In genomic region chr6:29081826-29082363, GRCm38 (mm10) we compare ENCODE assay signal across 38 mouse cellular contexts. TPM values are rescaled to one million over a fixed set of nuclear protein-coding genes. Genes with fewer than 3 reads are reported as not detected.
"Had no signal": no experiment of that assay in that cellular context is flagged by ENCODE, and none has a peak within 500 bp of the region (broad histone marks: within the 10 kb centered on the region; RNA-seq: fewer than 3 reads in every experiment).

No protein-coding gene starts in this region.

- H3K9ac ChIP-seq: forebrain, postnatal 0 days; heart, embryonic 12.5 days; hindbrain, embryonic 13.5 days; hindbrain, embryonic 15.5 days; kidney, embryonic 15.5 days; limb, embryonic 13.5 days; limb, embryonic 15.5 days; liver, embryonic 12.5 days; liver, embryonic 14.5 days had no signal

- H3K27me3 ChIP-seq: heart, embryonic 12.5 days; hindbrain, embryonic 15.5 days; kidney, embryonic 15.5 days; limb, embryonic 13.5 days; limb, embryonic 15.5 days; liver, embryonic 12.5 days had no signal

- H3K9me3 ChIP-seq: heart, embryonic 12.5 days; hindbrain, embryonic 13.5 days; hindbrain, embryonic 15.5 days; kidney, embryonic 15.5 days; limb, embryonic 13.5 days; limb, embryonic 15.5 days; liver, embryonic 12.5 days had no signal

- H3K4me1 ChIP-seq: heart, embryonic 12.5 days; hindbrain, embryonic 15.5 days; kidney, embryonic 15.5 days; limb, embryonic 13.5 days; limb, embryonic 15.5 days; liver, embryonic 12.5 days had no signal

- ATAC-seq: forebrain, postnatal 0 days; hindbrain, postnatal 0 days; intestine, embryonic 16.5 days; liver, embryonic 12.5 days had no signal

- H3K4me2 ChIP-seq: heart, embryonic 12.5 days; hindbrain, embryonic 13.5 days; hindbrain, embryonic 15.5 days; kidney, embryonic 15.5 days; limb, embryonic 13.5 days; limb, embryonic 15.5 days; liver, embryonic 12.5 days had no signal

- H3K4me3 ChIP-seq: heart, embryonic 12.5 days; hindbrain, embryonic 13.5 days; hindbrain, embryonic 15.5 days; kidney, embryonic 15.5 days; limb, embryonic 13.5 days; limb, embryonic 15.5 days; liver, embryonic 12.5 days had no signal

- DNase-seq: forebrain, postnatal 0 days; gastrocnemius, postnatal 14 days; gastrocnemius, postnatal 36 days; heart, postnatal 14 days; kidney, adult 11 months; kidney, adult 2 months; kidney, adult 9 months; kidney, postnatal 14 days; kidney, postnatal 36 days; layer of hippocampus, adult 9-11 months; layer of hippocampus, postnatal 36 days; left cerebral cortex, postnatal 4 days had no signal

- H3K36me3 ChIP-seq: heart, embryonic 12.5 days; hindbrain, embryonic 13.5 days; hindbrain, embryonic 15.5 days; kidney, embryonic 15.5 days; limb, embryonic 13.5 days; limb, embryonic 15.5 days; liver, embryonic 12.5 days had no signal

- H3K27ac ChIP-seq: hindbrain, embryonic 13.5 days; hindbrain, embryonic 15.5 days; hindbrain, postnatal 0 days; kidney, embryonic 15.5 days; kidney, postnatal 0 days; limb, embryonic 13.5 days; limb, embryonic 15.5 days; liver, embryonic 12.5 days; liver, embryonic 14.5 days had no signal

RNA-seq across cellular contexts. Expression of gene Lep, which starts 21.9 kb away (rescaled TPM):
- total RNA-seq: forebrain, postnatal 0 days; hematopoietic stem cell, adult 5-6 weeks; hindbrain, postnatal 0 days; layer of hippocampus, adult 18-20 months; layer of hippocampus, adult 8-10 months; layer of hippocampus, postnatal 14 days; layer of hippocampus, postnatal 36 days; left cerebral cortex, adult 18-20 months; left cerebral cortex, adult 8-10 months; left cerebral cortex, postnatal 10 days; left cerebral cortex, postnatal 25 days; left cerebral cortex, postnatal 4 days had no signal
- polyA plus RNA-seq: forebrain, postnatal 0 days; heart, embryonic 12.5 days; heart, embryonic 14.5 days; heart, embryonic 16.5 days; hindbrain, embryonic 11.5 days; hindbrain, embryonic 13.5 days; hindbrain, embryonic 15.5 days; hindbrain, postnatal 0 days; intestine, embryonic 14.5 days; intestine, embryonic 16.5 days; kidney, embryonic 15.5 days; kidney, postnatal 0 days; limb, embryonic 11.5 days; limb, embryonic 13.5 days; limb, embryonic 15.5 days; liver, adult 2 months; liver, embryonic 12.5 days; liver, embryonic 14.5 days; liver, embryonic 16.5 days had no signal
